Mouse (Mus musculus) embryonic stem cell, embryonic (primary cell): ENCODE measurements around the gene Gm8773.

Experiments
- CTCF ChIA-PET, 4 experiments: fragments of 300-600 bp in 2 of 4; fragments of 350-600 bp in 2 of 4; sonication (Branson Sonifier 250); formaldehyde crosslinking; loops; one replicate each; lab custom pipeline; 2022; ENCODE audit warnings: inconsistent platforms in 2 of 4; lab: Charles Lee
- POLR2A ChIA-PET, 4 experiments: fragments of 300-600 bp in 2 of 4; fragments of 350-600 bp in 2 of 4; sonication (Branson Sonifier 250); formaldehyde crosslinking; loops; one replicate each; lab custom pipeline; 2022; ENCODE audit warnings: antibody characterized with exemption in 4 of 4, inconsistent platforms in 1 of 4; lab: Charles Lee

Gm8773 gene

DNA sequence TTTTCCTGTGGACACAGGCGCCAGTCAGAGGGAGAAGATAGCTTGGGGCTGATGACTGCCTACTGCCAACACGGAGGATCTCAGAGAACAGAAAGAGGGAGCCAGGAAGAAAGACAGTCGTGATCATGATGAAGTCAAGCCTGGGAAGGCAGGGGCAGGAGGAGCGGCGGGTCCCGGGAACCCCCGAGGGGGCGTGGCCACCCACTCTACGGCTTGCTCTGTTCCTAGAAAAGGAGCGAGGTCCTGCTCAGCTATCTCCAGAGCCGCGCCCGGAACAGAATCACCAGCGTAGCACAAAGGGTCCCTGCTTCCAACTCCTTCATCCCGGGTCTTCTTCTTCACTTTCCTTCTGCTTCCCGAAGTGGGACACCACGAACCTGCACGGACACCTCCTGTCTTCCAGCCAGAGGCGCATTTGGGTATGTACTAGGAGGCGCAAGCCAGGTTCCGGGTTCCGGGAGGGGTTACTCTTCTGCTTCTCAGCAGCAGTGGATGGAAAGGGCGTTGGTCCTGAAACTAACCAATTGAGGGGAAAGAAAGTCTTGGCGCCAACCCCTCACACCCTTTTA is at the start of gene Gm8773:
TSS of gene Gm8773 (plus strand) at position 51 of the 569 bp plus-strand sequence.
- ChIA-PET POLR2A (interaction anchor here in 2 of 4 experiments (1.3 to 1.9 kb wide), 2 partner anchors 9 to 14 kb away, joined by 3 to 7 read pairs; partner anchors contain the start of gene Gtpbp10 (in 1 of the 2)), CTCF (interaction anchor here in 1 of 4 experiments (0.7 to 0.9 kb wide), 2 partner anchors 16 to 134 kb away, joined by 3 read pairs; no protein-coding TSS in a partner anchor)

DNA sequence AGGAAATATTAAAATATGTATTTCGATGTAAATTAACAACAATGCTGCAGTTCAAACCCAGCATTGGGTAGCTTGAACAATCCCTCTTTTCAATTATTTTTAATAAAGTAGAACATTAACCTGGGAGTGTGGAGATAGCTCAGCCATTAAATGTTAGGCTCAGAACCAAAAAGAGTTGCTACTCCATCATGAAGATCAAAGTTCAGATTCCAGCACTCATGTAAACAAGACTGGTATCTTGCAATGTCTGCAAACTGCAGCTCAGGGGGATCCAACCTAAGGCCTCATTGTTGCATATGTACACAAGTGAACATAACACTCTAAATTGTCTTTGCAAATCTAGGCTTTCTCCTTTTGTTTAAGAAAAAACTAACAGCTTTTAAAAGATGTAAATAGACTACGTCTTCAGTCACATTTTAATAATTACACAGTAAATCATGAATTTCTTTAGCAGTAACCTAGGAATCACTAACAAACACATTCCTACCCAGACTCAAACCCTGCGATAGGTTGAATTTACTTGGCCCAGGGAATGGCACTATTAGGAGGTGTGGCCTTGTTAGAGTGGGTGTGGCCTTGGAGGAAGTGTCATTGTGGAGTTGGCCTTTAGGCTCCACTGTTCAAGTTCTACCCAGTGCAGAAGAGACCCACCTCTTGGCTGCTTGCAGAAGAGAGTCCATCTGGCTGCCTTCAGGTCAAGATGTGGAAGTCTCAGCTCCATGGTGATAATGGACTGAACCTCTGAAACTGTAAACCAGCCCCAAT is 39.8 kb upstream of the Gm8773 start:
- POLR2A ChIA-PET: no interaction called here
- CTCF ChIA-PET: no interaction called here

DNA sequence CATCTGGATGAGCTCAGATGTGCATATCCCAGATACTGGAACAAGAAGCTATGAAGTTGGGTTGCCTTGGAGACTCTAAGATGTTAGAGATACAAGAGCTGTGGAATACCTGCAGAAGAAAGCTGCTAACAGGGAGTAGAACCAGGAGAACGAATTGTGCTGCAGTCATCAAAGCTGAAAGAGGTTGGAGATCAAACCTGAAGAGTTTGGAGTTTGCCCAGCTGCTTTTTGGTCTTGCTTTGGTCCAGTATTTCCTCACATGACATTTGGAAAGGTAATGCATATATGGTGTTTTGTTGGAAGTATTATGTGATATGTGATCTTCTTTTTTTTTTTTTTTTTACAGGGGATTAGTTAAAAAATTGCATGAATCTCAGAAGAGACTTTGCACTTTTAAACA is 37.5 kb upstream of the Gm8773 start:
- CTCF ChIA-PET: interaction anchor here in 1 of 4 experiments (0.6 kb wide), 1 partner anchor 288 kb away, joined by 4 read pairs; no protein-coding TSS in a partner anchor
- POLR2A ChIA-PET: interaction anchor here in 2 of 4 experiments (0.7 to 1.8 kb wide), 2 partner anchors 23 to 212 kb away, joined by 3 to 5 read pairs; partner anchors contain the start of gene Gtpbp10 (in 1 of the 2)

DNA sequence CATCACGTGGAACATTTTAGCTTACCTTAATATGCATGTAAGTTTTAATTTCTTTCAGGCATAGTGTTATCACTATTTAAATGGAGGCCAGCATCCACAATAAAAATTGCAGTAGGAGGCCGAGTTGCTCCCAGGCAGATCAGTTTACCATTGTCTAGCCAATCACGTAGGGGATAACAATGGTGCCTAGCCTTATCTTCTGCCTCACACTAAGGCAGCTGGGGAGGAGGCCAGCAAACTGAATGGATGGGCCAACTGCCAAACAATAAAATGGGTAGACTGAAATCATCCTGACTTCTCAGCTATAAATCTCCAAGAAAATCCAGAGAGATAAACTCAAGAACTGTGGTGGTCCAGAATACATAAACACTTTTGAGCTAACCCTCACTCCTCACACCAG is 33.8 kb upstream of the Gm8773 start:
- ChIA-PET POLR2A (interaction anchor here in 3 of 4 experiments (1.2 to 1.6 kb wide), 3 partner anchors 13 to 19 kb away, joined by 3 to 4 read pairs (median 4); partner anchors contain the start of gene Gtpbp10 (in 2 of the 3)), CTCF (no interaction called here)

DNA sequence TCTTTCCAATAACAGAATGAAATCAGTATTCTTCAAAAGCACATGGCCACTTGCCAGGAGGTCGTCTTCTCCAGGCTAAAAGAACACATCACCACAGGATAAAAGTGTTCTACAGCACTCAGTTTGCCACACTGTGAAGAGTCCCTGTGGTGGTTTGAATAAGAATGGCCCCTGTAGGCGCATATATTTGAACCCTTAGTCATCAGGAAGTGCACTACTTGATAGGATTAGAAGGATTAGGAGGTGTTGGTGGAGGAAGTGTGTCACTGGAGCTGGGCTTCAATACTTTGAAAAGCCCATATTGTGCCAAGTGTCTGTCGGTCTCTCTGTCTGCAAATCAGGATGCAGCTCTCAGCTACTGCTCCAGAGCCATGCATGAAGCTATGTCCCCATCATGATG is 33.2 kb upstream of the Gm8773 start:
- CTCF ChIA-PET: interaction anchor here in 1 of 4 experiments (0.6 kb wide), 1 partner anchor 48 kb away, joined by 3 read pairs; no protein-coding TSS in a partner anchor
- POLR2A ChIA-PET: interaction anchor here in 3 of 4 experiments (1.2 to 1.6 kb wide), 3 partner anchors 12 to 19 kb away, joined by 3 to 4 read pairs (median 4); partner anchors contain the start of gene Gtpbp10 (in 2 of the 3)

DNA sequence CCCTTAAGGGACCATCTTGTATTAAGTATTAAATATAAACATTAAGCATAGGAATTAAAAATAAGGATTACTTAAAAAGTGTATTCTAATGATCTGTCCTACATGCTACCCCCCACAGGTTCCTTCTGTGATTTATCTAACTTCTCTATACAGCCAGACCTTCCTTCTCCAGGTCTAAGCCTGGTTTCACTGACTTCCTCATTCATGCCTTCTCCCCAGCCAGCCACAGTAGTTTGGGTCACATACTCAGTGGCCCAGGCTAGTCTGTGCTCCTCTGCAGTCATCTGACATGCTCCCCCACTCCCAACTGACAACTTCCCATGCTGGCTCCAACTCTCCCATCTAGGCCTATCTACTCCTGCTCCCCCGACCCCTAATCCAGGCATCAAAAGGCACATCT is 22.5 kb upstream of the Gm8773 start:
- POLR2A ChIA-PET: no interaction called here
- CTCF ChIA-PET: no interaction called here

DNA sequence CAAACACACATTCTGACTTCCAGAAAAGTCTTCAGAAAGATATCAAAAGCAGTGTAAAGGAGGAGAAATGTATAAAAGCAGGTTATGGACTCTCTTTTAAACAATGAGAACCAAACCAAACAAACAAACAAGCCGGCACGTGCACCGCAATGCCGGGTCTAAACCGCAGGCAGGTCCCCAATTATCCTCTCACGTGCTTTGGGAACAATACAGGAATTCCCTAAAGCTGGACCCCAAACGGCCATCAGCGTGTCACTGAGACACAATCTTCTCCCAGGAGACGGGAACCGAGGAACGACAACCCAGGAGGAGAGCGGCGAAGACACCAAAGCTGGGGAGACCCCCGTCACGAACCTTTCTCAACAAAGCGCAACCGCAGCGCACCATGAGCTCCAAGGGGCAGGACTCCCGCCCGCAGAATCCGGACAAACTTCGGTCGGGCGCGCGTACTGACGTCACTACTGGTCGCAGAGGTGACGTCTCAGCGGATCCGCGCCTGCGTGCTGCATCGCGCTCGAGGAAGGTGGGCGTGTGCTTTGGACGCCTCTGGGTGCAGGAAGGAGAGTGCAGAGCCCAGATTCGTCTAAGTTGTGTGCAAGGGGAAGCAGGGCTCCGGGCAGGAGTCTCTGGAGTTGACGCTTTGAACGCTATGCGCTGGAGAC is 14.4 kb upstream of the Gm8773 start, which contains the start of gene Gtpbp10:
TSS of gene Gtpbp10 (minus strand) at position 460 of the 662 bp plus-strand sequence.
- POLR2A ChIA-PET: interaction anchor here (0.7 to 2.9 kb wide), 33 partner anchors 9 to 801 kb away, joined by 3 to 18 read pairs (median 4); partner anchors contain the start of genes Steap1 (in 2 of the 4), Cfap69 (in 1 of the 4), Fzd1 (in 1 of the 4) and Gm8773 (in 1 of the 4)

DNA sequence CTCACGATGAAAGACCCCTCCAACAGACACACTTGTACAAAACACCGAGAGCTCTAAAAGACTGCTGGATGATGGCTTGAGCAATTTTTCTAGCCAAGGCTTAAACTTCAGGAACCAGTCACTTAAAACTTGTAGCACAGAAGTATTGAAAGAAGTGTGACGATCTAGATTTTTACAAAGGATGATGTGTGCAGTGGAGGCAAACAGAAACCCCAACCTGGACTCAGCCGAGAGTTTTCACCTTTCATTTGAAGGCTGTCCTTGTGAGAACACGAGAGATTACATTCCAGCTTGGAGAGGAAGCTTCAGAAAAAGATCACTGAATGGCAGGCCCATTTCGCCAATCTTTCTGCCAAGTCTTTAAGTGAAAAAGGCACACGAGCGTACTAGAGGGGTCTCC is 13.8 kb upstream of the Gm8773 start:
- POLR2A ChIA-PET: interaction anchor here (0.7 to 2.9 kb wide), 32 partner anchors 9 to 802 kb away, joined by 3 to 18 read pairs (median 4); partner anchors contain the start of genes Steap1 (in 2 of the 4), Fzd1 (in 1 of the 4), Gm8773 (in 1 of the 4) and Steap2 (in 1 of the 4)

More for the DNA sequence above, 14.4 kb upstream of the Gm8773 start, which contains the start of gene Gtpbp10:
- CTCF ChIA-PET: interaction anchor here in 2 of 4 experiments (0.6 to 1.8 kb wide), 5 partner anchors 29 to 1296 kb away, joined by 3 to 6 read pairs (median 3); partner anchors contain the start of gene Steap1 (in 1 of the 2)

DNA sequence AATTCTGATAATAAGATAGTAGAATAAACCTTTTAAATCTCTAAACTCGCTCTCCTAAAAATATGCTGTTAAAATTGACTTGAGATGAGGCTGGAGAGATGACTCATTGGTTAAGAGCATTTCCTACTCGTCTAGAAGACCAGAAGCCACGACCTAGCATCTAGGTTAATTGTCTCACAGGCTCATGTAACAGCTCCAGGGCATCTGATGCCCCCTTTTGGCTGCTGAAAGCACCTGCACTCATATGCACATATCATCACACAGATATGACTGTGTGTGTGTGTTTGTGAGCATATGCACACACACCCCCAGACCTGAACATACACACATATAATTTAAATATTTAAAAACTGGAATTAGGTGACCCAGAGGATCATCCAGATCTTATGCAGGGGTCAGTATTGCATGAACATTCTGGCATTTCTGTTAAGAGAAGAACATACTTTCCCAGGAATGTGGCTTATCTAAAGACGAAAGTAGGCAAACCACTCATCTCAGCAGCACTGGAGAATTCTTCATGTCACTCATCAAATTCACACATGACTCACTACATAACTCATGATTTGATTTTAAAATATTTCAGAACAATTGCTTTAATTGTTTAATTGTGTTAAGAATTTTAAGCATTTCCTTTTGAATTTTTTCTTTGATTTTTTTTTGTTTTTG is 12.4 kb upstream of the Gm8773 start:
- CTCF ChIA-PET: no interaction called here

More for the DNA sequence above, 13.8 kb upstream of the Gm8773 start:
- CTCF ChIA-PET: interaction anchor here in 2 of 4 experiments (0.6 to 1.8 kb wide), 3 partner anchors 51 to 1297 kb away, joined by 3 to 6 read pairs (median 3); partner anchors contain the start of gene Steap1 (in 1 of the 2)

DNA sequence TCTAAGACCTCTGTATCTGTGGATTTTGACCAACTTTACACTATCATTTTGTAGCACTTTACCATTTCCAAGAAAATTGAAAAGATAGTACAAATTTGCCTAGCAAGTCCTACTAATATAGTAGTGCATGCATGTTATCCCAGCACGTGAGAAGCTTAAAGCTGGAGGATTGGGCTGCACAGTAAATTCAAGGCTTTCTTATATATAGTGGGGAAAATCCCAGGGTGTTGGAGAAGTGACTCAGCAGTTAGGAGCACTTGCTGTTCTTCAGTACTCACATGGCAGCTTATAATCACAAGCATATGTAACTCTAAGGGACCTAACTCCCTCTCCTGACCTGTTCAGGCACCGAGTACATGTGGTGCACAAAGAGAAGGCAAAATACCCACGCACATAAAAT is 11.2 kb upstream of the Gm8773 start:
- ChIA-PET POLR2A (no interaction called here), CTCF (interaction anchor here in 1 of 4 experiments (0.6 kb wide), 1 partner anchor 9 kb away, joined by 3 read pairs; no protein-coding TSS in a partner anchor)

More for the DNA sequence above, 12.4 kb upstream of the Gm8773 start:
- POLR2A ChIA-PET: interaction anchor here in 2 of 4 experiments (0.7 to 2.8 kb wide), 4 partner anchors 10 to 133 kb away, joined by 3 to 18 read pairs (median 4); partner anchors contain the start of gene Steap2 (in 2 of the 2)

DNA sequence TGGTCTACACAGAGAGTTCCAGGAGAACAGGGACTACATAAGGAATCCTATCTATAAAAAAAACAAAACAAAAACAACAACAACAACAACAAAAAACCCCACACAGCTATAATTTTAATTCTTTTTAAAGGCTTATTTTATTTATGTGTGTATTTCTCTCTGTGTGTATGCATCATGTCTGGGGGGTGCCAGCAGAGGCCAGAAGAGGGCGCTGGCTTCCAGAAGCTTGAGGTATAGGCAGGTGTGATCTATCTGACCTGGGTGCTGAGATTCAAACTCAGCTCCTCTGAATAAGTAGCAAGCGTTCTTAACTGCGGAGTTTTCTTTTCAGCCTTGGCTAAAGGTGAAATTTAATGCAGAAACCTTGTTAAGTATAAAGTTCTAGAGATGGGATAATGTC is 14.1 kb downstream of the Gm8773 start:
- ChIA-PET POLR2A (no interaction called here), CTCF (interaction anchor here in 2 of 4 experiments (0.5 to 0.8 kb wide), 4 partner anchors 9 to 162 kb away, joined by 3 to 5 read pairs (median 3); partner anchors contain the start of genes Gtpbp10 (in 1 of the 2) and Steap1 (in 1 of the 2))

DNA sequence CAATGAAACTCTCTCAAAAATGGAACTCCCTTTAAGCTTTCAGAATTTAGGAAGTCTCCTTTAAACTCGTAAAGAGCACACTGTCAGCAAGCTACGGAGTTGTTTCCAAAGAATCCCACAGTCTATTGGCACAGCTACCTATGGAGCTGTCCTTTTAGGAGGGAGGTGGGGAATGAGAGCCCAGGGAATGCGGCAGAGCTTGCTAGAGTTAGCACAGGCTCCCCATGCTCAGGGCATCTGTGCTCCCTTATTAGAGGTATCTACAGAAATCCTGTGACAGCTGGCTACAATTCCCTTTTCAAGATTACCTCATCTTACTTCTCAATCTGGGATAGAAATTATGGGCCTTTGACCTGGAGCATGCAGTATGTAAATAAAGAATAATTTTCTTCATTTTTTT is 36.9 kb downstream of the Gm8773 start:
- ChIA-PET POLR2A (interaction anchor here in 1 of 4 experiments (0.7 kb wide), 1 partner anchor 80 kb away, joined by 6 read pairs; no protein-coding TSS in a partner anchor), CTCF (interaction anchor here in 1 of 4 experiments (0.7 kb wide), 1 partner anchor 38 kb away, joined by 4 read pairs; no protein-coding TSS in a partner anchor)

DNA sequence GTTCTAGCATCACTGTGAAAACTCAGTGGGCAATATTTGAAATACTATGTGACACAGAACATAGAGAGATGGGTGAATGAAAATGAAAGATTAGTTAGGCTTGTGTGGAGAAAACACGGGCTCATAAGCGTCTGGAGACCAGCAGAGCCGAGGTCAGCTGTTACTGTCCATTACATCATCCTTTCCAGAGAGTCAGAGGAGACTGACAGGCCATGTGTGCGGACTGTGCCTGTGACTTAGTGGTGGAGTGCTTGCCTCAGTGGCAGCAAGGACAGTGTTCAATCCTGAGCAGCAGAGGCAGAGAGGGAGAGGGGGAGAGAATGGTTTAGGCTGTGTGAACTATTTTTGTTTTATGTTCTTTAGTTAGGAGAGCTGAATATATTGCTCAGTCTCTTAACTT is 44.7 kb downstream of the Gm8773 start:
- CTCF ChIA-PET: no interaction called here
- POLR2A ChIA-PET: interaction anchor here in 2 of 4 experiments (0.6 kb wide), 2 partner anchors 58 to 248 kb away, joined by 3 to 6 read pairs; no protein-coding TSS in a partner anchor

DNA sequence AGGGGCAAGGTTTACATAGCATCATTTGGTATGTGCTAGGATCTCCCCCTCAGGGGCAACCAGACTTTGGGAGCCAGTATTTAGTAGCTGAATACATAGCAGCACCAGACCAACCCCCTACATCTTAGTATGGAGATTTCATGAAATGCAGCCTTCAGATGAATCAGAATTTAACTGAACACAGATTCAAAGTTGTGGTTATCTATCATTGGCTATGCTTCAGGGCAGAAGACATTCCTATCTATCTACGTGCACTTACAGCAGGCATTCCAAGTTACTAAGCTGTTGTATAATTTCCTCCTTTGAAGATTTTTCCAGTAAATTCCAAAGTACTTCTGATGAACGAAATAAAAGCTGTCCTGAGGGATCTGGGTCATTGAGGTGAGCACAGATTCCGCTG is 51.9 kb downstream of the Gm8773 start:
- ChIA-PET POLR2A (interaction anchor here in 1 of 4 experiments (0.6 kb wide), 1 partner anchor 667 kb away, joined by 3 read pairs; no protein-coding TSS in a partner anchor), CTCF (no interaction called here)
